Mouse (Mus musculus) ES-Bruce4 (cell line): ENCODE measurements at regions not wholly inside any gene's neighbourhood (a gene's known extent, or its start where the extent isn't known, plus 50 kb on each side); places are given as distances from the start of the nearest gene placed in this dataset.

Experiments
- CTCF ChIP-seq: IDR thresholded peaks from one replicate; pipeline ENCODE4 v1.8.1; 2011; ENCODE audit warnings: low read depth, low read length
- EP300 ChIP-seq: IDR thresholded peaks from 2 replicates; pipeline ENCODE4 v1.6.1; 2011; ENCODE audit warnings: low read depth, low read length; ENCODE audit not compliant: insufficient read depth
- POLR2A ChIP-seq: IDR thresholded peaks from one replicate; pipeline ENCODE4 v1.8.1; 2011; ENCODE audit warnings: low read length; ENCODE audit not compliant: insufficient read depth

- TF ChIP-seq CTCF (no peak), POLR2A (no peak), EP300 (no peak)
These were observed 270.4 kb downstream of the Mreg start for GRCm38 (mm10) chr1:71941688-71942087.
